Mouse (Mus musculus) urinary bladder, postnatal 25 days (tissue): ENCODE results near the gene Fem1a.

ENCODE experiments used
- DNase-seq: peaks from one replicate; pipeline ENCODE4 v3.0.0; 2022; ENCODE audit warnings: low spot score

Gene Fem1a

GRCm38 (mm10) chr17:56278340-56278739, 21.7 kb downstream of the Fem1a start:
- no peak for DNase-seq

- no peak for DNase-seq
Measured at GRCm38 (mm10) chr17:56279481-56280155, 23.0 kb downstream of the Fem1a start.

- DNase-seq, result no peak
Measured at GRCm38 (mm10) chr17:56281193-56281592, 24.6 kb downstream of the Fem1a start.

GRCm38 (mm10) chr17:56282802-56283201, 26.2 kb downstream of the Fem1a start:
- DNase-seq, result no peak

GRCm38 (mm10) chr17:56283316-56283715, 26.7 kb downstream of the Fem1a start:
- DNase-seq, result no peak

GRCm38 (mm10) chr17:56285995-56286394, 29.4 kb downstream of the Fem1a start:
- DNase-seq, result no peak

GRCm38 (mm10) chr17:56287830-56288229, 31.2 kb downstream of the Fem1a start:
- no peak for DNase-seq

- DNase-seq, result no peak
Measured at GRCm38 (mm10) chr17:56288866-56289265, 32.3 kb downstream of the Fem1a start.

- DNase-seq, result peak; percentile 44
Measured at GRCm38 (mm10) chr17:56289371-56290331, 33.0 kb downstream of the Fem1a start.

GRCm38 (mm10) chr17:56290388-56291170, 34.0 kb downstream of the Fem1a start:
- DNase-seq, result peak; percentile 99

GRCm38 (mm10) chr17:56291171-56291511, 34.5 kb downstream of the Fem1a start:
- peak; percentile 88 for DNase-seq

- DNase-seq, result no peak
Measured at GRCm38 (mm10) chr17:56291826-56292475, 35.3 kb downstream of the Fem1a start.

GRCm38 (mm10) chr17:56292531-56293222, 36.1 kb downstream of the Fem1a start, which contains the start of gene Plin3:
Plin3 (minus strand) TSS chr17:56292873.
- no peak for DNase-seq

- no peak for DNase-seq
Measured at GRCm38 (mm10) chr17:56293291-56293690, 36.7 kb downstream of the Fem1a start.

GRCm38 (mm10) chr17:56294241-56294640, 37.6 kb downstream of the Fem1a start:
- DNase-seq, result no peak

GRCm38 (mm10) chr17:56296201-56296600, 39.6 kb downstream of the Fem1a start:
- no peak for DNase-seq

- no peak for DNase-seq
Measured at GRCm38 (mm10) chr17:56298238-56298637, 41.6 kb downstream of the Fem1a start.

GRCm38 (mm10) chr17:56300186-56300585, 43.6 kb downstream of the Fem1a start, which contains the start of gene Arrdc5:
Arrdc5 (minus strand) TSS chr17:56300286.
- no peak for DNase-seq

- DNase-seq, result no peak
Measured at GRCm38 (mm10) chr17:56302363-56302996, 45.9 kb downstream of the Fem1a start.

- peak; percentile 68 for DNase-seq
Measured at GRCm38 (mm10) chr17:56303160-56303846, 46.7 kb downstream of the Fem1a start, which contains the start of gene Uhrf1. Uhrf1 (plus strand) TSS chr17:56303321.
